Mouse (Mus musculus) limb, embryonic 10.5 days (tissue): ENCODE results near the gene Myh9. TPM values are rescaled to one million over a fixed set of nuclear protein-coding genes. Genes with fewer than 3 reads are reported as not detected.
"Not testable (repeated sequence)": the region's sequence is repeated elsewhere in the genome, so short reads cannot be mapped to it uniquely, and the experiment has no call there.

ENCODE experiments used
- DNase-seq: peaks from one replicate; pipeline ENCODE4 v3.0.0-alpha.2; 2017; ENCODE audit warnings: low spot score
- H3K27ac ChIP-seq: fragments of 300-500 bp; sonication (generic); 2 replicates; pipeline ENCODE4 v1.5.1; 2016; ENCODE audit warnings: mild to moderate bottlenecking
- H3K27me3 ChIP-seq: fragments of 300-500 bp; sonication (generic); 2 replicates; pipeline ENCODE4 v1.6.1; 2016; ENCODE audit warnings: low read depth, mild to moderate bottlenecking; ENCODE audit not compliant: poor library complexity, severe bottlenecking
- H3K36me3 ChIP-seq: fragments of 300-500 bp; sonication (generic); 2 replicates; pipeline ENCODE4 v1.6.1; 2016; ENCODE audit warnings: mild to moderate bottlenecking, moderate library complexity
- H3K4me1 ChIP-seq: fragments of 300-500 bp; sonication (generic); 2 replicates; pipeline ENCODE4 v1.6.1; 2016
- H3K4me3 ChIP-seq: fragments of 300-500 bp; sonication (generic); 2 replicates; pipeline ENCODE4 v1.5.1; 2016; ENCODE audit warnings: mild to moderate bottlenecking, moderate library complexity
- H3K9me3 ChIP-seq: fragments of 300-500 bp; sonication (generic); replicated peaks from 2 replicates; pipeline ENCODE4 v1.6.1; 2016; ENCODE audit warnings: mild to moderate bottlenecking
- WGBS: fragments of 180-500 bp; shearing (Covaris S2); methylation state at CpG from one replicate; pipeline ENCODE4 v1.1.7; 2016; 5-methylcytosine and 5-hydroxymethylcytosine counted together
- polyA plus RNA-seq: library from polyadenylated mRNA; unstranded; fragments of >200 nt; fragmentation: Nextera tagmentation; extraction: Ambion mirVana; gene quantifications from 2 replicates; pipeline ENCODE4 v1.2.1, GENCODE M21; 2016

Myh9 gene
- polyA plus RNA-seq, 1 experiment from 2014 or later: 39.2 TPM

DNA sequence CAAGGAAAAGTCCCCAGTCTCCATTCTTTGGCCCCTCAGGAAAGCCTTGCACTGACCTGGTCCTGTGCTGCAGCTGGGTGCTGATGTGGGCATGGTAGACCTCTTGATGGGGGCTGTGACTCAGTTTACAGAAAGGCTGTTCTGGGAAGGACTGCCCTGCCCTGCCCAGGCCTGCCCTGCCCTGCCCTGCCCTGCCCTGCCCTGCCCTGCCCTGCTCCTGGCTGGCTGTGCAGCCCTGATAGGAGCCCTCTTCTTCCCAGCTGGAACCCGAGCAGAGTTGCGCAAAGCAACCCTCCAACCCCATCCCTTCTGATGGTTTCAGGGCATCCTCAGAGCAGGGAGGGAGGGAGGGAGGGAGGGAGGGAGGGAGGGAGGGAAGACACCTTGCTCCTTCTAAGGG is 86.8 kb downstream of the Myh9 start:
- WGBS: 43% methylated on average over 2 of the region's 2 CpGs
- no peaks in the 10 kb centered on the region for H3K9me3 ChIP-seq
- DNase-seq: no peak

DNA sequence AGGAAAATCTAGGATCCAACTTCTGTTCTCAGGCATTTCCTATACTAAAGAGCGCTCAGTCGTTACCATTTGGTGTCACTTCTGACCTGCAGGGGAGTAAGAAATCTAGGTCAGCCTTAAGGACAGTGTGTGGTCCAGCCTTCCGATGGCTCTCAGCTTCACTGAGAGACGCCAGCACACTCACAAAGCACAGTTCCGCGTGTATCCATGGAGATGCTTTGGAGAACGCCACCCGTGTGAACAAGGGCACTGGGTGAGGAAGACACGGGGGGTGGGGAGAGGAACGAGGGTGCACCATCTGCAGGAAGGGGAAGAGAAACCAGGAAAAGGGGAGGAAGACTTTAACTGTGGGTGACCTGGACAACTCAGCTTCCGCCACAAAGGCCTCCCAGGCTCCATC is 89.5 kb downstream of the Myh9 start:
- Histone ChIP-seq H3K9me3 (no peaks in the 10 kb centered on the region), H3K27me3 (no peaks in the 10 kb centered on the region), H3K4me3 (no peak overlapping the region), H3K36me3 (no peaks in the 10 kb centered on the region), H3K27ac (no peak overlapping the region), H3K4me1 (peaks cover 3% of the 10 kb centered on the region; the same call in 1 of the 2 replicates)
- 60% methylated on average over 11 of the region's 11 CpGs for WGBS
- no peak for DNase-seq

More for the DNA sequence above, 86.8 kb downstream of the Myh9 start:
- no peaks in the 10 kb centered on the region for H3K27me3 ChIP-seq
- H3K36me3 ChIP-seq: peaks cover 9% of the 10 kb centered on the region
- H3K4me1 ChIP-seq: peaks cover 3% of the 10 kb centered on the region; the same call in 1 of the 2 replicates
- H3K27ac ChIP-seq: no peak overlapping the region
- no peak overlapping the region for H3K4me3 ChIP-seq

DNA sequence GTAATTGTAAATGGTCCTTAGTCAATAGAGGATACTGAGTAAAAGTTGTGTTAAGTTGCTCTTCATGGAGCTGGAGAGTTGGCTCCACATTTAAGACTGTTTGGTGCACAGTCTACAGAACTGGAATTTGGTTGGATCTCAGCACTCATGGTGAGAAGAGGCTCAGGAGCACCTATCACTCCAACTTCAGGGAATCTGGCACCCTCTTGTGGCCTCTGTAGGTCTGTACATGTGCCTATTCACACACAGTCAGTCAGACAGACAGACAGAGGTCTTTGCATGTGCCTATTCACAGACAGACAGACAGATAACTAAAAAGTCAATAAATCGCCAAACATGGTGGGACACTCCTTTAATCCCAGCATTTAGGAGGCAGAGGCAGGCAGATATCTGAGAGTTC is 91.5 kb downstream of the Myh9 start:
- no peak for DNase-seq

GRCm38 (mm10) chr15:77749717-77750116 is 92.3 kb downstream of the Myh9 start:
- Histone ChIP-seq H3K36me3 (no peaks in the 10 kb centered on the region), H3K27me3 (no peaks in the 10 kb centered on the region; the same call in 1 of the 2 replicates), H3K4me3 (no peak overlapping the region), H3K9me3 (no peaks in the 10 kb centered on the region), H3K27ac (no peak overlapping the region), H3K4me1 (no peaks in the 10 kb centered on the region)
- WGBS: 94% methylated on average over 10 of the region's 10 CpGs
- DNase-seq: no peak

More for the DNA sequence above, 91.5 kb downstream of the Myh9 start:
- no peak overlapping the region for H3K27ac ChIP-seq
- no peaks in the 10 kb centered on the region for H3K36me3 ChIP-seq
- WGBS: 37% methylated on average over 1 of the region's 1 CpGs
- H3K27me3 ChIP-seq: no peaks in the 10 kb centered on the region; the same call in 1 of the 2 replicates
- H3K4me1 ChIP-seq: no peaks in the 10 kb centered on the region
- H3K9me3 ChIP-seq: no peaks in the 10 kb centered on the region
- H3K4me3 ChIP-seq: no peak overlapping the region

DNA sequence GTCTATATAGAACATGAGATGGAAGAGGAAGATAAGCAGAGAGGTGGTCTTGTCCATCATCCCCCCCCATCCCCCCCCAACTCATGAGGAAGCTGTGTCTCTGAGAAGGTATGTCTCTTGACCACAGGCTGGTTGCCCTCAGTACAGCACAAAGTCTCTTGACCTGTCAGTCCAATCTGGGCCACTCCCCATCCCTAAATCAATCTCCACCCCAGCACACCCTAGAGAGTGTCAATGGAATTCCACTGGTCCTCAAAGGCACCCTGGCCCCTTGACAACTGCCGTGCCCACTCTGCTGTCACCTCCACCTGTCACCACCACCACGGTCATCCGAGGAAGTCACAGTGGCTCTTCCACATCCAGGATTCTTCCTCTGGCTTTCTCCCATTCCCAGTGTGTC is 93.6 kb downstream of the Myh9 start:
- Histone ChIP-seq H3K4me1 (no peaks in the 10 kb centered on the region), H3K27ac (no peak overlapping the region), H3K4me3 (no peak overlapping the region), H3K27me3 (no peaks in the 10 kb centered on the region; the same call in 1 of the 2 replicates), H3K36me3 (no peaks in the 10 kb centered on the region), H3K9me3 (no peaks in the 10 kb centered on the region)
- 75% methylated on average over 3 of the region's 3 CpGs for WGBS
- no peak for DNase-seq

- DNase-seq: no peak
- no peaks in the 10 kb centered on the region for H3K36me3 ChIP-seq
- no peaks in the 10 kb centered on the region for H3K4me1 ChIP-seq
- H3K9me3 ChIP-seq: no peaks in the 10 kb centered on the region
- no peak overlapping the region for H3K27ac ChIP-seq
- 100% methylated on average over 1 of the region's 1 CpGs for WGBS
- H3K4me3 ChIP-seq: no peak overlapping the region
- H3K27me3 ChIP-seq: no peaks in the 10 kb centered on the region; the same call in 1 of the 2 replicates
Measured at GRCm38 (mm10) chr15:77746326-77746725, 95.6 kb downstream of the Myh9 start.

DNA sequence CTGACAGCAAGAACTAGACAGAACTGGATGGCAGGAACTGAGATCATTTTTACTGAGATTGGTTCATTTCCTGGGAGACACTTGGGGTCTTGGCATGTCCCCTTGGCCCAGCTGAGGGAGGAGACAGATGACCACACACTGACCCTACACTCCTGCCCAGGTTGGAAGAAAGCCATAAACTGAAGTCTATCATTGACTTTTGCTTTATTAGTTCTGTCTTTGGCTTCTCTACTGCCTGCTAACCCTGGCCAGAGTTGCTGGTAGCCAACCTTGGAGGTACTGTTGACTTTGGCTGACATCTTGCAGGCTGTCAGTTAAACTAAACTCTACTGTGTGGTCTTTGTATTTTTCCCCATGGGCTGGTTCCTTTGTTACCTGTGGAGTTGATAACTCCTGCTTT is 96.9 kb downstream of the Myh9 start:
- Histone ChIP-seq H3K36me3 (no peaks in the 10 kb centered on the region), H3K27ac (no peak overlapping the region), H3K4me1 (no peaks in the 10 kb centered on the region), H3K27me3 (no peaks in the 10 kb centered on the region; the same call in 1 of the 2 replicates), H3K9me3 (no peaks in the 10 kb centered on the region), H3K4me3 (no peak overlapping the region)
- DNase-seq: no peak

GRCm38 (mm10) chr15:77744632-77745031 is 97.3 kb downstream of the Myh9 start:
- no peaks in the 10 kb centered on the region for H3K36me3 ChIP-seq

DNA sequence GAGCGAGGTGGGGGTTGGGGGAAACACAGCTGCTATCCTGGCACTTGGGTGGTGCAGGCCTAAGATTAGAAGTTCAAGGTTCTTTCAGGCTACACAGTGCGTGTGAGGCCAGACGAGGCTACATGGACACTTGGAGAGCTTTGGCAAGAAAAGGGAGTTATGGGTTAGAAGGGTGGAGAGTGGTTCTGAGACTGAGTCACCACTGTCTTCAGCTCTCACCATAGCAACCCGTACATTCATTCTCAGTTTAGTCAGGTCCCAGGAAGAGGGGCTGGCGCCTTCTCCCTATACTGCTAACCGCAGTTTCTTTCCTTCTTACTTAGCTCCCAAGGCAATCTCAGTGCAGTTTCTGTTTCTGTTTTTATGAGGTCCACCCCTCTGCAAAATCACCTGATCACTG is 100.4 kb downstream of the Myh9 start:
- WGBS: 91% methylated on average over 6 of the region's 6 CpGs
- not testable (repeated sequence) for DNase-seq, H3K27ac ChIP-seq

More at GRCm38 (mm10) chr15:77744632-77745031, 97.3 kb downstream of the Myh9 start:
- Histone ChIP-seq H3K9me3 (no peaks in the 10 kb centered on the region), H3K4me1 (no peaks in the 10 kb centered on the region), H3K27me3 (no peaks in the 10 kb centered on the region; the same call in 1 of the 2 replicates), H3K4me3 (no peak overlapping the region), H3K27ac (no peak overlapping the region)
- no peak for DNase-seq
- WGBS: 48% methylated on average over 5 of the region's 5 CpGs

GRCm38 (mm10) chr15:77740511-77741297 is 101.3 kb downstream of the Myh9 start:
- Histone ChIP-seq H3K27me3 (no peaks in the 10 kb centered on the region), H3K4me1 (no peaks in the 10 kb centered on the region), H3K27ac (no peak overlapping the region), H3K36me3 (no peaks in the 10 kb centered on the region), H3K4me3 (no peak overlapping the region), H3K9me3 (no peaks in the 10 kb centered on the region)
- DNase-seq: no peak
- WGBS: 76% methylated on average over 9 of the region's 9 CpGs

More for the DNA sequence above, 100.4 kb downstream of the Myh9 start:
- H3K9me3 ChIP-seq, H3K4me1 ChIP-seq, H3K4me3 ChIP-seq, H3K27me3 ChIP-seq, H3K36me3 ChIP-seq: not testable (repeated sequence)

DNA sequence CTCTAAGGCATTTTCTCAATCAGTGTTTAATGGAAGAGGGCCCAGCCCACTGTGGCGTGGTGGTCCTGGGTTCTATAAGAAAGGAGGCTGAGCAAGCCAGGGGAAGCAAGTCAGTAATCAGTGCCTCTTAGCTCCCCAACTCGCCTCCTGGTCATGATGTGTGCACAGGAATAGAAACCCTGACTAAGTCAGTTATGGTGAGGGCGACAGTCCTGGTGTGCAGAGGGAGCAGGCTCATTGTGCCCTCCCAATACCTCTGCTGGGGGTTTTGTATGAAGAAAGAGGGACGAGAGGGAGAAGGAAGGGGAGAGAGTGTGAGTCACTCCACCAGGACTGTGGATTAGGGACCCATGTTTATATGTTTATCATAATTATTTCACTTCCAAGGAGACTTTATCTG is 108.1 kb downstream of the Myh9 start:
- 74% methylated on average over 4 of the region's 4 CpGs for WGBS
- not testable (repeated sequence) for H3K36me3 ChIP-seq

DNA sequence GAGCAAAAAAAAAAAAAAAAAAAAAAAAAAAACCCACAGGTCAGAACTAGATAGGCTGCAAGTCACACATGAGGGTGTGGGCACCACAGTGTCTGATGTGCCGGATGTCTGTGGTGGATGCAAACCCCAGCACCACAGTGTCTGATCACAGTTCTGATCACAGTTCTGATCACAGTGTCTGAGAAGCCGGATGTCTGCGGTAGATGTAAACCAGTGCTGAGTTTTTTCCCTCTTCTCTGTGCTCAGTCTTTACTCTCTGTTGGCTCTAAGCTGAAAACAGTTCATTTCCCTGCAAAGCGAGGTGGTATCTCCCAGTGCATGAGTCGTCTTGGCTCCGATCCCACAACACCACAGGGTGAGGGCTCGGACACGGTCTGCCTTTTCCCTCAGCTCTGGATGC is 108.6 kb downstream of the Myh9 start:
- not testable (repeated sequence) for H3K4me3 ChIP-seq, H3K27me3 ChIP-seq, H3K36me3 ChIP-seq, H3K27ac ChIP-seq, H3K4me1 ChIP-seq, DNase-seq, H3K9me3 ChIP-seq
- 84% methylated on average over 8 of the region's 8 CpGs for WGBS

More for the DNA sequence above, 108.1 kb downstream of the Myh9 start:
- H3K4me1 ChIP-seq, H3K4me3 ChIP-seq, DNase-seq, H3K9me3 ChIP-seq, H3K27me3 ChIP-seq, H3K27ac ChIP-seq: not testable (repeated sequence)

GRCm38 (mm10) chr15:77732851-77733250 is 109.1 kb downstream of the Myh9 start:
- H3K4me3 ChIP-seq, H3K36me3 ChIP-seq, DNase-seq, H3K27ac ChIP-seq, H3K4me1 ChIP-seq, H3K9me3 ChIP-seq, H3K27me3 ChIP-seq: not testable (repeated sequence)
- 70% methylated on average over 10 of the region's 10 CpGs for WGBS
